Mouse (Mus musculus) cortical plate, adult 2 months (tissue): ENCODE data around the gene Spast.

ENCODE experiments used
- CTCF ChIP-seq: fragments of 200-500 bp; IDR thresholded peaks from 2 replicates; pipeline ENCODE4 v1.5.1; 2011; ENCODE audit warnings: mild to moderate bottlenecking, control low read depth, low read length; ENCODE audit not compliant: insufficient read depth; ENCODE audit errors: extremely low read depth
- POLR2A ChIP-seq: fragments of 200-500 bp; IDR thresholded peaks from 2 replicates; pipeline ENCODE4 v1.6.1; 2011; ENCODE audit warnings: mild to moderate bottlenecking, low read length, control low read depth; ENCODE audit not compliant: insufficient read depth; ENCODE audit errors: extremely low read depth

GRCm38 (mm10) chr17:74431481-74431880 lies 92.7 kb downstream of the Spast start:
- TF ChIP-seq CTCF (no peak), POLR2A (no peak)
